Mouse (Mus musculus): ENCODE data around the gene Il16. TPM values are rescaled to one million over a fixed set of nuclear protein-coding genes. Genes with fewer than 3 reads are reported as not detected.
A peak's percentile ranks its signal among the peaks of the same experiment; 100 is the strongest.

Gene Il16
- polyA plus RNA-seq, 1 experiment from 2014 or later = 2.5 TPM

DNA sequence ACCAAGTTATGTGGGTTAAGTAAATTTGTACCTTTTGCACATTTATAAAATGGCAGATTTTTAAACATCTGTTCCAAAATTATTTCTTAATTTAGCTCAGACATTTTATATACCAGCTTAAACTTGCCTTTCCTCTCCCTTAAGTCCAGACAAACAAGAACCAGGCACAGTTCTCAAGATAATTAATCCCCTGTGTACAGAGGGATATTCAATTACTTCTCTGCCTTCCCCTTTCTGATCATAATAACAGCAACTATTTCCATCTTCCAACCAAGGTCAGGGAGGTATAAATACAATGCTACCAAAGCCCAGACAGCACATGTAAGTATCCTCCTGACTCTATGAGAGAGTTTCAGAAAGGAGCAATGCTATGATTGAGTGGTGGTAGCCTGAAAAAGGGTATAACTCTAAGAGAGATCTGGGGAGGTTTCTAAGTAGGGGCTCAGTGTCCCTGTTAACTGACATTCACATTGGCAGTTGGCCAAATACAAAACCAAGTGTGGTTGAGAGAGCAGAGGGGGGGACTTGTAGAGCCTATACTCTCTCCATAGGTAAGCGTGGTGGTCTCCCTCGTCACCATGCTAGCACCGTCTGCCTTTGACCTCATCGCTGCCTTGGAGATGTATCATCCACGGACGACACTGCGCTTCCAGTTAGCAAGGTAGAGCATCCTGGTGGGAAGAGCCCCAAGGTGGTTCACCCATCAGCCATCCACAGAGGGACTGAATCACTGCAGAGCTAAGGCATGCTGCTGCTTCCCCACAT is 141.2 kb downstream of the Il16 start:
- Histone ChIP-seq H3K4me2 (replicated peaks; ENCODE audit: low read depth) (no peak overlapping the region), H3K4me1 (replicated peaks; ENCODE audit: control insufficient read depth, insufficient read depth, low read length) (0 out of 2 replicates have a peak, but pooled peaks cover 5% of the 10 kb centered on the region), H3K36me3 (ENCODE audit: control insufficient read depth, insufficient read depth) (no peaks in the 10 kb centered on the region; the same call in 1 of the 2 replicates), H3K4me3 (ENCODE audit: low read depth, low read length) (no peak overlapping the region), H3K9me3 (ENCODE audit: control insufficient read depth) (no peaks in the 10 kb centered on the region), H3K27ac (ENCODE audit: low read depth, low read length) (no peak overlapping the region), H3K9ac (ENCODE audit: low read depth, low read length) (no peak overlapping the region), H3K27me3 (replicated peaks; ENCODE audit: control insufficient read depth, insufficient read depth, low read length) (no peaks in the 10 kb centered on the region)
- TF ChIP-seq CTCF (IDR thresholded peaks at IDR 0.05; ENCODE audit: low read depth) = no peak
- WGBS = 91% methylated on average over 7 of the region's 7 CpGs
- no peak for ATAC-seq

DNA sequence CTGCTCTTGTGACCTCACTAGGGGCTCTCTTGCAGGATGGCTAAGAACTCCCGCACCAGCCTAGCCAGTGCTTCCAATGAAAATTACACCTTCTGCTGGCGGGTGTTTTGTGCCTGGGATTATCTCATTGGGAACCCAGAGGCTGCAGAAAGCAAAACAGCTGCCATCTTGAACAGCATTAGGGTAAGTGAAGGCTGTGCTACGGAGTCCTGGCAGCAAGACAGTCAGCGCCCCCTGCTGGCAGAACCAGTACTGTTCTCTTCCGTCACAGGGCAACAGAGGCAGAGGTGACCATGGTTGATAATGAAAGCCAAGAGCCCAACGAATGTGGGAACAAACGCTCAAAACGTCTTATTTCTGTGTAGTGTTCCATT is 145.6 kb downstream of the Il16 start:
- no peak overlapping the region for H3K9ac ChIP-seq (ENCODE audit: low read depth, low read length)
- no peak overlapping the region for H3K4me2 ChIP-seq (replicated peaks; ENCODE audit: low read depth)
- no peak overlapping the region for H3K27ac ChIP-seq (ENCODE audit: low read depth, low read length)
- H3K27me3 ChIP-seq (replicated peaks; ENCODE audit: control insufficient read depth, insufficient read depth, low read length) = no peaks in the 10 kb centered on the region
- H3K9me3 ChIP-seq (ENCODE audit: control insufficient read depth) = no peaks in the 10 kb centered on the region
- WGBS = 65% methylated on average over 8 of the region's 8 CpGs
- H3K4me3 ChIP-seq (ENCODE audit: low read depth, low read length) = no peak overlapping the region
- H3K36me3 ChIP-seq (ENCODE audit: control insufficient read depth, insufficient read depth) = no peaks in the 10 kb centered on the region
- 0 out of 2 replicates have a peak, but pooled peaks cover 8% of the 10 kb centered on the region for H3K4me1 ChIP-seq (replicated peaks; ENCODE audit: control insufficient read depth, insufficient read depth, low read length)
- TF ChIP-seq CTCF (IDR thresholded peaks at IDR 0.05; ENCODE audit: low read depth) = peak; percentile 78
- ATAC-seq = peak; percentile 47; the same call in 1 of the 2 replicates

DNA sequence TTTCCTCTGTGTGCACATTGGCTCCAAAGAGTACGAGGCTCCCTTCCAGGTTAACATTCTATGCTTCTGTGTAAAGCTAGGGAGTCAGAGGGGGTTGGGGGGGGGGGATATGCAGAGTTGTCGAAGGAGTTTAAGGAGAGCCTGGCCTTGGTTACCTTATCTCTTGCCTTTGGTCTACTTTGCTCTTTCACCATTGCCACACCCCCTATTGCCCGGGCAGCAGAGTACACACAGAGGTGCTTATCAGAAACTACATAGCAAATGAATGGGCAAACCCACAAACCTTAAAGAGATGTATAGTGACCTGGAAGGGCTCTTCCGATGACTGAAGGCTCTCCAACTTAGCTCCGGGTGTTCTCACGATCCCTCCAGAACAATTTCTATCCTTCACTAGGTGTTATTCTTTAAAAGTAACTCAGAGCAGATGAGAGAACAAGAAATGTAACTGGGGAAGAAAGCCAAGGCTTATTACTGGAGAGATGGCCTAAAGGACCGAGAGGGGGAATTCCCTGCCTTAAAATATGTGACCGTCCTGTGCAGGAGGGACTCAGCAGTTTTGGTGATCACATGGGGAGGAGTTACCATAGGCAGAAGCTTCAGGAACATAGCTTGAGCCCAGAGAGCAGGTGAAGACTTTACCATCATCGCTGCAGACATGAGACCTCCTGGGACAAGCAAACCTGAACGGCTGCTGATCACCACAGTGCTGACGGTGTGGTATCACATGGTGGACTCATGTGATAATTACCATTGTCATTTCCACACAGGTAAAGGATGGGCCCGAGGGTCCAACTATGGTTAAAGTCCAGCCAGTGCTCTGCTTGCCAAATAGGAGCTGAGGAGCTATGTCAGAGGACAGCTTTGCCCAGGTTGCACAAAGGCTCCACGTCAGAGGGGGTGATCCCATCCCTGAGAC is 146.3 kb downstream of the Il16 start:
- peak; percentile 78 for ATAC-seq
- Histone ChIP-seq H3K4me1 (replicated peaks; ENCODE audit: control insufficient read depth, insufficient read depth, low read length) (0 out of 2 replicates have a peak, but pooled peaks cover 8% of the 10 kb centered on the region), H3K9ac (ENCODE audit: low read depth, low read length) (no peak overlapping the region), H3K4me3 (ENCODE audit: low read depth, low read length) (no peak overlapping the region), H3K27ac (ENCODE audit: low read depth, low read length) (no peak overlapping the region), H3K9me3 (ENCODE audit: control insufficient read depth) (no peaks in the 10 kb centered on the region), H3K27me3 (replicated peaks; ENCODE audit: control insufficient read depth, insufficient read depth, low read length) (no peaks in the 10 kb centered on the region), H3K36me3 (ENCODE audit: control insufficient read depth, insufficient read depth) (no peaks in the 10 kb centered on the region), H3K4me2 (replicated peaks; ENCODE audit: low read depth) (no peak overlapping the region)
- 46% methylated on average over 13 of the region's 13 CpGs for WGBS
- TF ChIP-seq CTCF (IDR thresholded peaks at IDR 0.05; ENCODE audit: low read depth) = peak; percentile 30; the same call in 1 of the 2 replicates

DNA sequence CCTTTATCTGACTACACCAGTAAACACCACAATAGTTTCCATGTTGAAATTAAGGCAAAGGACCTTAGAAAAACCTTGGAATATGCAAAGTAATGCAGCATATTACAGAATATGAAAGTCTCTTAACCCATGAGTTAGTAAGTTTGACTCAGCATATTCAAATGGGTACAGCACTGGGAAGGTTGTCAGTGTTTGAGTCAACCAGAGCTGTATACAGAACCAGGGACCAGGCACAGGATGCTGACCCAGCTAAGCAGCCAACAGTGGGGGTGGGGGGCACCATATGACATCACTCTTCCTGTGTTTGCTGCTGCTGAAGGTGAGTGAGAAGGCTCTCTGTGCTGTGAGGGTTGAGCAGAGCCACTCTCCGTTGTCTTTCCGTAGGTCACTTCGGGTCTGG is 148.5 kb downstream of the Il16 start:
- Histone ChIP-seq H3K36me3 (ENCODE audit: control insufficient read depth, insufficient read depth) (no peaks in the 10 kb centered on the region), H3K9ac (ENCODE audit: low read depth, low read length) (no peak overlapping the region), H3K27me3 (replicated peaks; ENCODE audit: control insufficient read depth, insufficient read depth, low read length) (no peaks in the 10 kb centered on the region), H3K4me3 (ENCODE audit: low read depth, low read length) (no peak overlapping the region), H3K4me1 (replicated peaks; ENCODE audit: control insufficient read depth, insufficient read depth, low read length) (0 out of 2 replicates have a peak, but pooled peaks cover 8% of the 10 kb centered on the region), H3K9me3 (ENCODE audit: control insufficient read depth) (no peaks in the 10 kb centered on the region), H3K4me2 (replicated peaks; ENCODE audit: low read depth) (no peak overlapping the region), H3K27ac (ENCODE audit: low read depth, low read length) (no peak overlapping the region)
- WGBS = 87% methylated on average over 3 of the region's 3 CpGs
- TF ChIP-seq CTCF (IDR thresholded peaks at IDR 0.05; ENCODE audit: low read depth) = no peak
- no peak for ATAC-seq

DNA sequence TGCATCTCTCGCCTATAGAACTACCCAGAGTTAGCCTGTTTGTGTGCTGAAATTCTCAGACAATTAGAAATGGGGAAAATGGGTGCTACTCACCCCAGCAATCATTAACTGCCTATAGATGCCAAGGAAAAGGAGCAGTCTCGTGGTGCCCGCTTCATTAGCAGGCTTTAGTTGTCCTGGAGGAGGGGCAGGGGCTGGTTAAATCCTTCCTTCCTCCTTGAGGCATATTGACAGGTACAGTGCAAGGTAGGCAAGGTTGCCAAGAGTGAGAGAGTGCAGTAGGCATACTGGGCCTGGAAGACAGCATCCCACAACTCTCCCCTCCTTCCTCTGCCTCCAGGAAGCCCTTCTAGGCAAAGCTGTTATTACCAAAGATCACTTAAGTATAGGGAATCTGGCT is 151.5 kb downstream of the Il16 start:
- Histone ChIP-seq H3K27ac (ENCODE audit: low read depth, low read length) (no peak overlapping the region), H3K4me2 (replicated peaks; ENCODE audit: low read depth) (no peak overlapping the region), H3K4me1 (replicated peaks; ENCODE audit: control insufficient read depth, insufficient read depth, low read length) (no peaks in the 10 kb centered on the region), H3K9ac (ENCODE audit: low read depth, low read length) (no peak overlapping the region), H3K27me3 (replicated peaks; ENCODE audit: control insufficient read depth, insufficient read depth, low read length) (no peaks in the 10 kb centered on the region), H3K36me3 (ENCODE audit: control insufficient read depth, insufficient read depth) (no peaks in the 10 kb centered on the region), H3K9me3 (ENCODE audit: control insufficient read depth) (no peaks in the 10 kb centered on the region), H3K4me3 (ENCODE audit: low read depth, low read length) (no peak overlapping the region)
- ATAC-seq = no peak
- TF ChIP-seq CTCF (IDR thresholded peaks at IDR 0.05; ENCODE audit: low read depth) = no peak
- WGBS = 80% methylated on average over 3 of the region's 3 CpGs

Other genes starting within 250 kb of the Il16 start
- 1.1 and 1.4 TPM in 2 replicates for gene Tmc3, start 160.8 kb downstream of the Il16 start, polyA plus RNA-seq (2015; fragmentation: Nextera tagmentation; extraction: Ambion mirVana)
- 67.6 and 73.2 TPM in 2 replicates for gene Stard5, start 113.8 kb downstream of the Il16 start, polyA plus RNA-seq (2015; fragmentation: Nextera tagmentation; extraction: Ambion mirVana)
- not detected in 2 replicates for gene Cfap161, start 49.2 kb upstream of the Il16 start, polyA plus RNA-seq (2015; fragmentation: Nextera tagmentation; extraction: Ambion mirVana)
- 11.8 and 12.0 TPM in 2 replicates for gene Tlnrd1, start 138.6 kb upstream of the Il16 start, polyA plus RNA-seq (2015; fragmentation: Nextera tagmentation; extraction: Ambion mirVana)
- gene Mesd, start 138.7 kb upstream of the Il16 start, polyA plus RNA-seq (2015; fragmentation: Nextera tagmentation; extraction: Ambion mirVana) = 53.6 and 55.0 TPM in 2 replicates

All from intestine, postnatal 0 days (tissue).